Mouse (Mus musculus) adrenal gland, adult 8-10 months (tissue): ENCODE results near the gene Elfn1. TPM values are rescaled to one million over a fixed set of nuclear protein-coding genes. Genes with fewer than 3 reads are reported as not detected.
A peak's percentile ranks its signal among the peaks of the same experiment; 100 is the strongest.

Experiments
- DNase-seq: peaks from one replicate; pipeline ENCODE4 v3.0.0; 2022
- total RNA-seq, 4 experiments: library from RNA; stranded (reverse); gene quantifications; 2 replicates each; pipeline ENCODE4 v1.2.4; 2022

Gene Elfn1
- total RNA-seq, 4 experiments from 2014 or later = 0.32 to 49.6 (median 5.4) TPM

GRCm38 (mm10) chr5:139911506-139911905 lies 3.8 kb downstream of the Elfn1 start:
- no peak for DNase-seq

- no peak for DNase-seq
Observed at GRCm38 (mm10) chr5:139912121-139912771, 4.5 kb downstream of the Elfn1 start.

- no peak for DNase-seq
Observed at GRCm38 (mm10) chr5:139921666-139922065, 13.9 kb downstream of the Elfn1 start.

- DNase-seq = no peak
Observed at GRCm38 (mm10) chr5:139923867-139924266, 16.1 kb downstream of the Elfn1 start.

- no peak for DNase-seq
Observed at GRCm38 (mm10) chr5:139930102-139930501, 22.4 kb downstream of the Elfn1 start.

- DNase-seq = no peak
Observed at GRCm38 (mm10) chr5:139930927-139931351, 23.2 kb downstream of the Elfn1 start.

GRCm38 (mm10) chr5:139931947-139932540 lies 24.3 kb downstream of the Elfn1 start:
- DNase-seq = no peak

- peak; percentile 62 for DNase-seq
Observed at GRCm38 (mm10) chr5:139932595-139933271, 25.0 kb downstream of the Elfn1 start.

GRCm38 (mm10) chr5:139933476-139933875 lies 25.7 kb downstream of the Elfn1 start:
- DNase-seq = peak; percentile 38

- no peak for DNase-seq
Observed at GRCm38 (mm10) chr5:139936431-139936830, 28.7 kb downstream of the Elfn1 start.

GRCm38 (mm10) chr5:139944697-139945096 lies 37.0 kb downstream of the Elfn1 start:
- no peak for DNase-seq

- no peak for DNase-seq
Observed at GRCm38 (mm10) chr5:139945715-139946364, 38.1 kb downstream of the Elfn1 start.

- no peak for DNase-seq
Observed at GRCm38 (mm10) chr5:139947446-139947845, 39.7 kb downstream of the Elfn1 start.

GRCm38 (mm10) chr5:139948552-139948951 lies 40.8 kb downstream of the Elfn1 start:
- no peak for DNase-seq

- no peak for DNase-seq
Observed at GRCm38 (mm10) chr5:139949363-139949762, 41.6 kb downstream of the Elfn1 start.

- no peak for DNase-seq
Observed at GRCm38 (mm10) chr5:139949975-139950578, 42.3 kb downstream of the Elfn1 start.

- no peak for DNase-seq
Observed at GRCm38 (mm10) chr5:139956859-139957258, 49.1 kb downstream of the Elfn1 start.

- no peak for DNase-seq
Observed at GRCm38 (mm10) chr5:139959741-139960140, 52.0 kb downstream of the Elfn1 start.

- no peak for DNase-seq
Observed at GRCm38 (mm10) chr5:139964391-139964790, 56.6 kb downstream of the Elfn1 start.

- no peak for DNase-seq
Observed at GRCm38 (mm10) chr5:139965596-139965995, 57.9 kb downstream of the Elfn1 start.

- no peak for DNase-seq
Observed at GRCm38 (mm10) chr5:139969151-139969948, 61.6 kb downstream of the Elfn1 start.

- peak; percentile 65 for DNase-seq
Observed at GRCm38 (mm10) chr5:139970186-139970631, 62.5 kb downstream of the Elfn1 start.
